Mouse (Mus musculus) thymus, postnatal 36 days (tissue): ENCODE results near the gene Abhd16b.

Source experiments
- DNase-seq, 2 experiments: peaks; one replicate each; pipeline ENCODE4 v3.0.0; 2022; ENCODE audit warnings: mixed read lengths in 2 of 2

Gene Abhd16b

GRCm38 (mm10) chr2:181493156-181493927, at the start of gene Abhd16b:
Abhd16b (plus strand) TSS chr2:181493206.
- no peak for DNase-seq

DNA sequence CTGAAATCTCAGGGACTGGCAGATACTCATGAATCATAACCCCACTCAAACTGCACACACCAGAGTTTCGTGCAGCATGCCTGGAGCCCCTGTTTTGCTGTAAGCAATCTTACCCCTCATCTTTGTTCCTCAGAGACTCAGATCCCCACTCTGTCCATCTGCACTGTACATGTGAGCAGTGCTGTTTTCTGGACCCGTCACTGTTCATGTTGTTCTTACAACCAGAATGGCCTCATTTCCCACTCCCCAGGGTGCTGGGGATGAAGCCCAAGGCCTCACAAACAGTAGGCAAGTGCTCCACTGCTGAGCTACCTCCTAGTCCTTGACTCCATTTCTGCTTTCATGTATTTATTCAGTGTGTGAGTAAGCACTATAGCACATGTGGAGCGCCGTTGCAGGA, 40.8 kb upstream of the Abhd16b start:
- no peak for DNase-seq

DNA sequence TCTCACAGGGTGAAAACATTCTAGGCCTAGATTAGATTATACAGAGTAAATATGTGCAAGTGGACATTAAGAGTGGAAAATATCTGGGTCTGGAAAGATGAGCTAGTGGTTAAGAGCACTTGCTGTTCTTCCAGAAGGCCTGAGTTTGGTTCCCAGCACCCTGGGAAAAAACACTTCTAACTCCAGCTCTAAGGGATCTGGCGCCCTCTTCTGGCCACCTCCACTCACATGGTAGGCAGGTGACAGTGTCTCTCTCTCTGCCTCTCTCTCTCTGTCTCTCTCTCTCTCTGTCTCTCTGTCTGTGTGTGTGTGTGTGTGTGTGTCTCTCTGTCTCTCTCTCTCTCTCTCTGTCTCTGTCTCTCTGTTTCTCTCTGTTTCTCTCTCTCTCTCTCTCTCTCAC, 39.7 kb upstream of the Abhd16b start:
- DNase-seq = no peak

DNA sequence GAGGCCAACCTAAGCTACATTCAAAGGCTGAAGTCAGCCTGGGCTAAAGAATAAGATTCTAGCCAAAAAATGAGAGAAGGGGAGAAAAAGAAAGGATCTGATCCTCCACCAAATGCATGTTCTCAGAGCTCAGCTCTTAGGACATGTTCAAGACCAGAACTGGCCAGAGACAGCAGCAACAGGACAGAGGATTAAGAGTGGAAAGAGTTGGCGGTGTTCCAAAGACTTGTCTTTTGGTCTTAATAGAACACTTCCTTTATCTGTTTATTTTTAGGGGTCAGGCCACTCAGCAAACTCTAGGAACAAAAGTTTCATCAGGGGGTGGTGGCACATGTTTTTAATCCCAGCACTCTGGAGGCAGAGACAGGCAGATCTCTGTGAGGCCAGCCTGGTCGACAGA, 37.1 kb upstream of the Abhd16b start:
- DNase-seq = no peak

DNA sequence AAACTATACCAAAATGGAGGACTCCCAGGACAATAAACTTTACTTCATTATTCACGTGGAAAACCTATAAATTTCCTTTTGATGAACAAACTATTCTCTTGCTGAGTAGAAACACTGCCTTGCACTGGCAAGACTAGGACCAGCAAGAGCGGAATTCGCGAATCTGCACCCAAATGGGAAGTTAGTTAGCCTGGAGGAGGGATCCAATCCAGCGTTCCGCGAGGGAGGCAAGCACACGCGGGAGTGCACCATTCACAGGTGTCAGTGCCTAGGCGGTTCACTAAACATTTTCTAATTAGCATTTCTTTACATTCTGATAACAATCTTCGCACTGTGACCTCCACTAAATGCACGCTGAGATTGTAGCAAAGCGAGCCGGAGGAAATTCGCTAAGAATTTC, 35.2 kb upstream of the Abhd16b start:
- no peak for DNase-seq

DNA sequence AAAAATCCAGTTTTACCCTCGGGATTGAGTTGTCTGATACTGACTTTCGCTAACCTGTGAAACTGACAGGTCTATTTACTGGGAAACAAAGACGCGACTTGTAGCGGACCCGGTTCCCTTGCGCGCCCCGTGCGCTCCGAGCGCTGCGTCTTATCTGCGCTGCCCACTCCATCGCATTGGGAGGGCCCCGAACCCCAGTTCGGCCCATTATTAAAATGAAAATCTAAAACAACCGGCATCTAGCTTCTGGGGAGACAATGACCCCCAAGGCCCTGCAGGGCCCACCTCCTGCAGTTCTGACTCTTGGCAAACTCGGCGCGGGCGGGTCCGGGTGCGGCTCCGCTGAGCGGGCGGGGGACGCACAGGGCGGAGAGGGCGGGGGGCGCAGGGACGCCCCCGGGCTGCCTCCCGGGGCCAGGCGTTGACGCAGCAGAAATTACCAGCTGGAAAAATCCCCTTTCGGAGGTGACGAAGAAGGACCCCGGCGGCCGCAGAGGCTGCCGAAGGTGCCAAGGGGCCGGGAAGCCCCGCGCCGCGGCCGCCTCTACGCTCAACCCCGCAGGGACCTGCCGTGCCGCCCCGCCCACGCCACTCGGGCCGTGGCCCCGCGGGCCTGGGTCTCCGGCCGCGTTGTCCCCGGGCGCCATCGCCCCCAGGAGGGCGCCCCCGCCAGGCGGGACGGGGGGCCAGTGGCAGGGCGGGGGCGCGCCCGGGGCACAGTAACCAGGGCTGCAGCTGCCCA, 34.4 kb upstream of the Abhd16b start:
- peak; percentile 6 to 27 for DNase-seq

DNA sequence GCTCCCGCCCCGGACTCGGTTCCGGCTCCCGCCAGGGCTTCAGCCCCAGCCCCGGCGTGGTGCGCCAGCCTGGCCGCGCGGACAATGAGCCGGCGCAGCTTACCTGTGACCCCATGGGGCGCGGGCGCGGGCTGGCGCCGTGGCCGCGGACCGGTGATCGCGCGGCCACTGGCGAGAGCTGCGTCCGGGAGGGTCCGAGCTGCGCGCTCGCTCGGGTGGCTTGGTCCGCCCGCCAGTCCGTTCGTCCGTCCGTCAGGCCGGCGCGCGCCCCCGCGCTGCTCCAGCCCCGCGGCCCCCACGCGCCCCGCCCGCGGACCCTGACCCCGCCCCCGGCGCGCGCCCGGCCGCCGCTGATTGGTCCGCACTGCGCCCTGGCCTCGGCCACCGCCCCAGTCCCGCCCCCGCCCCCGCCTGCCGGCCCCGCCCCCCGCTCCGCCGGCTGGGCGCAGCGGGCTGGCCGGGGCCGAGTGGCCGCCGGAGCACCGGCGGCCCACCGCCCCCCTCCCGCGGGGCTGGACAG, 33.8 kb upstream of the Abhd16b start, which contains the start of gene Zbtb46:
TSS of gene Zbtb46 (minus strand) at position 274 of the 520 bp plus-strand sequence.
- DNase-seq = peak; percentile 67 to 68

DNA sequence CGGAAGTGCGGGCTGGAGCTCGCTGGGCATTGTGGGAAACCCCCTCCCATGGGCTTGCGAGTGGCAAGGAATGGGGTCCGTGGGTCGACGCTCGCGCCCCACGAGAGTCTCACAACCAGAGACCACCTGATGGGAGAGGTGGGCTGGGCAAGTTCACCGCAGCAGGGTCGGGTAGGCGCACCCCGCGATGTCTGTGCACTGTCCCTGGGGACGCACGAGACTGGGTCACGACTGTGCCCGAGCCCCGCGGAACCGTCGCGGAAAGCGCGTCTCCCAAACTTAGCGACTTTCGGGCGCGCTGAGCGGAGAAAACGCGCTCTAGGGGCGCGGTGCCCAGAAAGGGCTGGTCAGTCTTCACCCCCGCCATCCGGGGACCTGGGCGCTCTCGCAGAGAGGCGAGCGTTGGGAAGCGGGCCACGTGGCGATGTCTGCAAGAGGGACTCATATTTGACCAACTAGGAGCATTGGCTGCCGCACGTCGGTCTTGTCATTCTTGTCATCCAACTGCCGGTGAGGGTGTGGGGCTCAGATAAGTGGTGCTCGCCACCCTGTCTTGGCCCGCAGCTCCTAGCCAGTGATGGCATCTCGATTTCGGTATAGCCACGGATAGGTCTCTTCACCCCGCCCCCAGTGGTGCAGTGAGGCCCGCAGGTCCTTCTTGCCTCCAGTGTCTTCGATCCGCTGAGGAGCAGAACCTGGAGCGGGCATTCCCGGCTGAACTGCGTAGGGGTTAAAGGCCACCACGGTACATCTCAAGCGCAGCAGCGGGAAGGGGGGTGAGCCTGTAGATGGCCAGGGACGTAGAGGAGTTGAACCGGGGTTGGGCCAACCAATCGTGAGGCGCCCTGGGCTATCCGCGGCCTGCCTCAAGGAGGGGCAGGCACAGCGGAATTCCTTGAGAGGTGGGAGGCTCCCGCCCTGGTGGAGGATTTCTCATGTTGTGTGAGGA, 33.1 kb upstream of the Abhd16b start:
- peak; percentile 7 to 15 for DNase-seq

- DNase-seq = no peak
Observed at GRCm38 (mm10) chr2:181461536-181462100, 31.4 kb upstream of the Abhd16b start.

GRCm38 (mm10) chr2:181462604-181463003, 30.4 kb upstream of the Abhd16b start:
- no peak for DNase-seq

- peak in 1 of 2 experiments; percentile 6 for DNase-seq
Observed at GRCm38 (mm10) chr2:181463008-181463738, 29.8 kb upstream of the Abhd16b start.

DNA sequence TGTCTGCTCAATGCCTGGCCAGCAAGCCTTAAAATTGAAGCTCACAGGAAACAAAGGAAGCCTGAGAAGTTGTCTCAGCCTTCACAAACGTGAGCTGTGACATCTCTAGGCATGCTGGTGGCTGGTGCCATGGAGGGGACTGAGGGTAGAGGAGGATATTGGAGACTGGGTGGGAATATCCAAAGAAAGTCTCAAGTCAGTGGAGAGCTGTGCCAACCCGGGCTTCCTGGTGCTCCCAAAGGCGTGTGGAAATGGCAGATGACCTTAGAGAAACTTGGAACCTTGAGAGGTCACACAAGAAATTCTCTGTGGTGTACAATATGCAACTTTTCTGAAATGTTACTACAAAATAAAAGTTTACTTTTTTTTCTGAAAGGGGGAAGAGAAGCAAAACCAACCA, 27.6 kb upstream of the Abhd16b start:
- DNase-seq = no peak

DNA sequence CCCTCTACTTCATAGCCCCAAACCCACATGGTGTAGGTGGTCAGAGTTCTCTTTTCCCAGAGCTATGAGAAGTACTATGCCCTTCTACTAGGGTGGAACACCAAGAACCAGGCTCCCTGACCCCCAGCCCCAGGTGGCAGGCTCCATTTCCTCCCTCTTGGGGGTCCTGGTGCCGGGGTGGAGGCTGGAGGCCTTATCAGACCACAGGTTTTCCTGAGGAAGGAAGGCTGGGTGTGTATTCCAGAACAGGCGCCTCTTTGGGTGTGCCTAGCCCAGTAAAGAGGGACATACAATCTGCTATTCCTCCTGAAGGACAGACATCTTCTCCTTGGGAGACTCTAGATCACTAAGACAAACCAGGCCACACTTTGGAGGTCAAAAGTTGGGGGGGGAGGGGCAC, 22.7 kb upstream of the Abhd16b start:
- DNase-seq = no peak

GRCm38 (mm10) chr2:181471246-181471645, 21.8 kb upstream of the Abhd16b start:
- no peak for DNase-seq

- DNase-seq = no peak
Observed at GRCm38 (mm10) chr2:181472256-181472827, 20.7 kb upstream of the Abhd16b start.

- DNase-seq = no peak
Observed at GRCm38 (mm10) chr2:181483120-181483519, 9.9 kb upstream of the Abhd16b start.

DNA sequence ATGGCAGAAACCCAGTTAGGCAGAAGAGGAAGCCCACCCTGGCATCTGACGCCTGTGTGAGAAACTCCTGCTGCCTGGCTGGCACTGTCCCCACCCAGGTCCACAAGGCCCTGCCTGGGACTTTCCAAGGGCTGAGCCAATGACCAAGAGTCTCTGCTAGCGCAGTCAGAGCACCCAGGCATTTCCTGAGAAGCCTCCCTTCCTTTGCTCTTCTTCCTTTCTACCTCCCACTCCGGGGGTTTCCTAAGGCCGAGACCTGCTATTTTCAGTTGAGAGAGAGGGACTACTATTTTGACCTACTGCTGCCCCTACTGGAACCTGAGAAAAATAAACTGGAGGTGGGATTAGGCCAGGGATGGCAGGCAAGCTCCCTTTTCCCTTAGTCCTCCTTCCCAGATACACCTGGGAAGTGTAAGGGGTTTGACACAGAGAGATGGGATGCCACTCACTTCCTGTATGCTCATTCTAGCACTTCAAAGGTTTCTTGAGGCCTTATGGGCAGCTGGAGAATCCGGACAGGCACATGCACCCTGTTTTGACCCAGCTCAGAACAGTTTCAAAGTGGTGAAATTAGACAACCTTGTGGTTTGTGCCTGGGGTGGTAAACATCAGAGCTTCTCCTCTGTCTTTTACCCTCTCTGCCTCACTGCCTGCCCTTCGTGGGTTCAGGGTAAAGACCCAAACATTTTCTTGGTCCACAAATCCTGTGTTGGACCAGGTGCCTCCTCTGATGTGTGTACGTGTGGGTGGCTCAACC, 9.3 kb upstream of the Abhd16b start:
- DNase-seq = peak in 1 of 2 experiments; percentile 20

DNA sequence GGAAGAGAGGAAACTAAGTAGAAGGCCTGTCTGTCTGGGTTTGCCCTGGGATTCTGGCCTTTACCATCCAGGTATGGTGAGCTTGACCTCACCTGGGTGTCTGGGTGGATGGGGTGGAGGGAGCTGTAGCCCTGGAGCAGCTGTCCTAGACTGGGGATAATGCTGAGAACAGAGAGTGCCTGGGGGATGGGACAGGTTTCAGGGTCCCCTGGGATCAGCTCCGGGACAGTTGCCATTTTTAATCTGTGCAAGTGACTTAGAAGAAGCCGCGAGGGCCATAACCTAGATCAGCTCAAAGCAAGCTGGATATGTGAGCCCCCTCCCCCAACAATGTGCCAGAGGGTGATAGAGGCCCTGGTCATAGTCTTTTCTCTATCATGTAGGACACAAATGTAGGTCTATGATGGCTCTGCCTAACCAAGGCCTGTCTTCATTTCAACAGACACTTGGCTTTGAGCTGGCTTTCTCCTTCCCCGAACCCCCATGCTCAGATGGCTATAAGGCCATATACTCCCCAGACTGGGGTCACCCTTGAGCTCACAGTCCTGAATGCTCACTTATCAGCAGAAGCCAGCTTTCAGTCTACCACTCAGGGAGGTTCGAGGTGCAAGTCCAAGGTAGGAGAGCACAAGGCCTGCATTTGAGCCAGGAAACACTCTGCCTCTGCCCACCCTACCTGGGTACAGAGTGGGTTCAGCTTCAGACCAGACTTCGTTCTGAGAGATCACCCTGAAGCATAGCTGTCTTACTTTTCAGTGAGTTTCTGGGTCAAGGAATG, 8.4 kb upstream of the Abhd16b start:
- DNase-seq = no peak

GRCm38 (mm10) chr2:181485741-181486140, 7.3 kb upstream of the Abhd16b start:
- no peak for DNase-seq
